Mouse (Mus musculus) C2C12 (cell line): ENCODE measurements at regions not wholly inside any gene's neighbourhood (a gene's known extent, or its start where the extent isn't known, plus 50 kb on each side); places are given as distances from the start of the nearest gene placed in this dataset.

ENCODE experiments used
- H3K27me3 ChIP-seq: one replicate; pipeline ENCODE4 v1.6.1; 2011; ENCODE audit not compliant: control insufficient read depth, insufficient read depth, insufficient read length
- H3K36me3 ChIP-seq: one replicate; pipeline ENCODE4 v1.6.1; 2011; ENCODE audit not compliant: control insufficient read depth, insufficient read depth
- H3K4me3 ChIP-seq: one replicate; pipeline ENCODE4 v1.5.1; 2011; ENCODE audit warnings: mild to moderate bottlenecking, control low read depth; ENCODE audit not compliant: poor library complexity, insufficient read depth, severe bottlenecking
- H3K79me2 ChIP-seq: one replicate; pipeline ENCODE4 v1.6.1; 2011; ENCODE audit not compliant: control insufficient read depth, insufficient read depth
- H3K79me3 ChIP-seq: one replicate; pipeline ENCODE4 v1.6.1; 2011; ENCODE audit warnings: low read depth, control low read depth
- H3ac ChIP-seq: one replicate; pipeline ENCODE3; 2011; ENCODE audit warnings: low read depth; ENCODE audit not compliant: control insufficient read depth, insufficient read length
- CEBPB ChIP-seq: IDR thresholded peaks from one replicate; pipeline ENCODE4 v1.6.1; 2011; ENCODE audit warnings: low read depth, mild to moderate bottlenecking, control low read depth, moderate library complexity
- CTCF ChIP-seq: IDR thresholded peaks from one replicate; pipeline ENCODE4 v1.5.1; 2011; ENCODE audit not compliant: control insufficient read depth, insufficient read depth, insufficient read length
- FOSL1 ChIP-seq: IDR thresholded peaks from one replicate; pipeline ENCODE4 v1.8.0; 2011; ENCODE audit warnings: mild to moderate bottlenecking, low read length; ENCODE audit not compliant: poor library complexity, insufficient read depth, severe bottlenecking
- MAX ChIP-seq: IDR thresholded peaks from one replicate; pipeline ENCODE4 v1.6.1; 2011; ENCODE audit warnings: mild to moderate bottlenecking, control low read depth
- MYOD1 ChIP-seq: IDR thresholded peaks from one replicate; pipeline ENCODE4 v1.6.1; 2011; ENCODE audit warnings: low read depth; ENCODE audit not compliant: control insufficient read depth, insufficient read length
- MYOG ChIP-seq: IDR thresholded peaks from one replicate; pipeline ENCODE4 v1.6.1; 2011; ENCODE audit not compliant: control insufficient read depth, insufficient read length; ENCODE audit errors: extremely low read depth
- USF1 ChIP-seq: IDR thresholded peaks from one replicate; pipeline ENCODE4 v1.6.1; 2011; ENCODE audit warnings: low read depth, mild to moderate bottlenecking, control low read depth, moderate library complexity

- H3K36me3 ChIP-seq = no peaks in the 10 kb centered on the region
- H3ac ChIP-seq = no peak overlapping the region
- no peak overlapping the region for H3K4me3 ChIP-seq
- H3K79me3 ChIP-seq = no peaks in the 10 kb centered on the region
- H3K27me3 ChIP-seq = no peaks in the 10 kb centered on the region
- TF ChIP-seq CEBPB = no peak
- TF ChIP-seq USF1 = no peak
- no peak for TF ChIP-seq MAX
- no peak for TF ChIP-seq MYOG
- no peak for TF ChIP-seq FOSL1
- no peak for TF ChIP-seq MYOD1
- no peak for TF ChIP-seq CTCF
- H3K79me2 ChIP-seq = no peaks in the 10 kb centered on the region
Observed at GRCm38 (mm10) chr1:7499042-7499441, 2691.3 kb downstream of the Gm37988 start.

- TF ChIP-seq MYOD1 (no peak), FOSL1 (no peak), CEBPB (no peak), USF1 (no peak)
- H3K79me3 ChIP-seq = no peaks in the 10 kb centered on the region
- no peaks in the 10 kb centered on the region for H3K36me3 ChIP-seq
- no peaks in the 10 kb centered on the region for H3K79me2 ChIP-seq
- H3ac ChIP-seq = no peak overlapping the region
- H3K4me3 ChIP-seq = no peak overlapping the region
- H3K27me3 ChIP-seq = no peaks in the 10 kb centered on the region
Observed at GRCm38 (mm10) chr1:7502363-7502762, 2694.7 kb downstream of the Gm37988 start.

- no peaks in the 10 kb centered on the region for H3K79me3 ChIP-seq
- TF ChIP-seq MYOG (no peak), CTCF (no peak), FOSL1 (no peak), CEBPB (no peak), USF1 (no peak), MYOD1 (no peak), MAX (no peak)
- H3K36me3 ChIP-seq = no peaks in the 10 kb centered on the region
- no peaks in the 10 kb centered on the region for H3K79me2 ChIP-seq
- no peak overlapping the region for H3ac ChIP-seq
- no peaks in the 10 kb centered on the region for H3K27me3 ChIP-seq
- no peak overlapping the region for H3K4me3 ChIP-seq
Observed at GRCm38 (mm10) chr1:7518791-7519190, 2711.1 kb downstream of the Gm37988 start.

GRCm38 (mm10) chr1:7533506-7533905 lies 2725.8 kb downstream of the Gm37988 start:
- Histone ChIP-seq H3K79me2 (no peaks in the 10 kb centered on the region), H3K27me3 (no peaks in the 10 kb centered on the region), H3K4me3 (no peak overlapping the region), H3K36me3 (no peaks in the 10 kb centered on the region), H3ac (no peak overlapping the region), H3K79me3 (no peaks in the 10 kb centered on the region)
- no peak for TF ChIP-seq CTCF
- TF ChIP-seq USF1 = no peak
- TF ChIP-seq MYOD1 = no peak
- no peak for TF ChIP-seq MAX
- no peak for TF ChIP-seq FOSL1
- no peak for TF ChIP-seq CEBPB
- no peak for TF ChIP-seq MYOG

GRCm38 (mm10) chr1:7535191-7535590 lies 2727.5 kb downstream of the Gm37988 start:
- Histone ChIP-seq H3ac (no peak overlapping the region), H3K36me3 (no peaks in the 10 kb centered on the region), H3K4me3 (no peak overlapping the region), H3K79me2 (no peaks in the 10 kb centered on the region), H3K79me3 (no peaks in the 10 kb centered on the region), H3K27me3 (no peaks in the 10 kb centered on the region)
- TF ChIP-seq CEBPB = no peak
- TF ChIP-seq CTCF = no peak
- TF ChIP-seq USF1 = no peak
- TF ChIP-seq MYOD1 = no peak
- no peak for TF ChIP-seq FOSL1
- no peak for TF ChIP-seq MAX
- TF ChIP-seq MYOG = no peak

- no peak overlapping the region for H3K4me3 ChIP-seq
- H3ac ChIP-seq = no peak overlapping the region
- H3K27me3 ChIP-seq = no peaks in the 10 kb centered on the region
- H3K79me2 ChIP-seq = no peaks in the 10 kb centered on the region
- H3K36me3 ChIP-seq = no peaks in the 10 kb centered on the region
- TF ChIP-seq MYOG = no peak
- no peak for TF ChIP-seq CTCF
- no peak for TF ChIP-seq MAX
- TF ChIP-seq CEBPB = no peak
- TF ChIP-seq MYOD1 = no peak
- no peak for TF ChIP-seq USF1
- TF ChIP-seq FOSL1 = no peak
- no peaks in the 10 kb centered on the region for H3K79me3 ChIP-seq
Observed at GRCm38 (mm10) chr1:7543492-7543891, 2735.8 kb downstream of the Gm37988 start.
